Mouse (Mus musculus): ENCODE data around the gene Gpld1. TPM values are rescaled to one million over a fixed set of nuclear protein-coding genes. Genes with fewer than 3 reads are reported as not detected.
A peak's percentile ranks its signal among the peaks of the same experiment; 100 is the strongest.

Gene Gpld1
- polyA plus RNA-seq, 1 experiment from 2014 or later: 0.91 TPM

DNA sequence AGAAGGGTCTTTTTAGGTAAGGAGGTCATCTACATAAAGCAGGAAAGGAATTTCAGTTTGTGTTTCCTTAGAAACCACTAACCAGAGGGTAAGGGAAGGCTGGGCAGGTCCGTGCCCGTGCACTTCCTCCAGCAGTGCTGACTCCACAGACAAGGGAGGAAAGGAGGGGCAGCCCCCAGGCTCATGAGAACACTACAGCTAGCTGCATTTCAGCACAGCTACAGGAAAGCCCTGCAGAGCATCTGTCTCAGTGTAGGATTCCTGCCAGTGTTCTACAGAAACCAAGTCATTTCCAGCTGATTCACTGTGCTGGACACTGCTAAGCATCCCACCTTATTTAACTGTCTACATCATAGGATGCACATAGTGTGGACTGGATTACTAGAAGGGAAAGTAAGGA, 50.2 kb downstream of the Gpld1 start:
- no peak for DNase-seq (ENCODE audit: low spot score)
- no peaks in the 10 kb centered on the region for H3K27me3 ChIP-seq (ENCODE audit: low read depth, poor library complexity, severe bottlenecking)
- H3K4me1 ChIP-seq: no peaks in the 10 kb centered on the region
- no peak overlapping the region for H3K27ac ChIP-seq
- H3K9me3 ChIP-seq (replicated peaks): no peaks in the 10 kb centered on the region
- no peak overlapping the region for H3K4me3 ChIP-seq
- 69% methylated on average over 2 of the region's 2 CpGs for WGBS
- peaks cover 81% of the 10 kb centered on the region for H3K36me3 ChIP-seq

DNA sequence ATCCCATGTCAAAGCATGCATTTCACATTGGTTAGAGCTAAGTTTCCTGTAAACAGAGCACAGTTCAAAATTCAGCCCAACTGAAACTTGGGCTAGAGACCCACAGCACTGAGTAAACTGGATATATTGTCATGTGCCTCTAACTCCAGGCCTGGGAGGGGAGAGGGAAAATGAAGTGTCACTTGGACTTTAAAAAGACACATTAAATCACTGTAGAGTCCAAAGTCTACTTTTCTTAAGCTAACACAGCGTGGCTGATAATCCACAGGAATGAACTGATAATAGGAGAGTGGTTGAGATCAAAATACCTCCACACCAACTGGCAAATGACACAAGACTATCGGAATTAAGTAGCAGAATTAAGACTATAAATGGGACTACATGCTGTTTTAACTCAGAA, 56.6 kb downstream of the Gpld1 start:
- 90% methylated on average over 2 of the region's 2 CpGs for WGBS
- H3K4me1 ChIP-seq: no peaks in the 10 kb centered on the region
- H3K27me3 ChIP-seq (ENCODE audit: low read depth, poor library complexity, severe bottlenecking): no peaks in the 10 kb centered on the region
- H3K4me3 ChIP-seq: no peak overlapping the region
- peaks cover 89% of the 10 kb centered on the region for H3K36me3 ChIP-seq
- no peak for DNase-seq (ENCODE audit: low spot score)
- no peak overlapping the region for H3K27ac ChIP-seq
- H3K9me3 ChIP-seq (replicated peaks): no peaks in the 10 kb centered on the region

DNA sequence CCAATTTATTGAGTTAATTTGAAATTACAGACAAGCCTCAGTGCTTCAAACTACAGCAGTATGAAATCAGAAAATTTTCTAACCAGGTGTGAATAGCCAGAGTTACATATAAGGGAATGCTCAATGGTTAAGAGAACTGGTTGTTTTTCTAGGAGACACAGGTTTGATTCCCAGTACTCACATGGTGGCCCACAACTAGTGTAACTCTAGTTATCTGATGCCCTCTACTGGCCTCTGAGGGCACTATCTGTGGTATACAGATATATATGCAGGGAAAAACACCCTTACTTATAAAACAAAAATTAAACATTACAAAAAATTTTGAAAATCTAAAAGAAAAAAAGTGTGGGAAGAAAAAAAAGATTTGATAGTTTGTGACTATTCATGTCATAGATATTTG, 60.0 kb downstream of the Gpld1 start:
- Histone ChIP-seq H3K27me3 (ENCODE audit: low read depth, poor library complexity, severe bottlenecking) (no peaks in the 10 kb centered on the region), H3K4me3 (no peak overlapping the region), H3K4me1 (no peaks in the 10 kb centered on the region), H3K27ac (no peak overlapping the region), H3K9me3 (replicated peaks) (peaks cover 3% of the 10 kb centered on the region; the same call in 1 of the 2 replicates), H3K36me3 (peaks cover 78% of the 10 kb centered on the region)
- no peak for DNase-seq (ENCODE audit: low spot score)

DNA sequence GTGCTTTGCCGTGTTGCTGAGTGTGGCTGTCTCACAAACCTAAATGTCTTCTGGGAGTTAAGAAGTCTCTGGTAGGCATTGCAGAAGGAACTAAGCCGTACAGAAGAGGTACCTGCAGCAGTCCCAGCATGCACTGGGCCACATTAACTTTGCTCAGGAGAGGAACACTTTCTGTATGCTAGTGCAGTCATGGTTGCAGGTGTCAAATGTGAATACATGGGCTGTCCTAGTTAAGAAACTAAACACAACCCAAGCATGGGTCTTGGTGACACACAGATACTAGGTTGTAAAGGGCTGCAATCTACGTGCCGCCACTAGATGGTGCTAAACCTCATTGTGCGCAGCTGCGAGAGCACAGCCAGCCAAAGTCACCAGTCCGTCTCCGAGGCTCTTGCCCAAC, 64.2 kb downstream of the Gpld1 start:
- Histone ChIP-seq H3K4me3 (no peak overlapping the region), H3K4me1 (no peaks in the 10 kb centered on the region), H3K36me3 (peaks cover 39% of the 10 kb centered on the region), H3K9me3 (replicated peaks) (peaks cover 3% of the 10 kb centered on the region; the same call in 1 of the 2 replicates), H3K27me3 (ENCODE audit: low read depth, poor library complexity, severe bottlenecking) (no peaks in the 10 kb centered on the region), H3K27ac (no peak overlapping the region)
- 92% methylated on average over 8 of the region's 8 CpGs for WGBS
- DNase-seq (ENCODE audit: low spot score): no peak

DNA sequence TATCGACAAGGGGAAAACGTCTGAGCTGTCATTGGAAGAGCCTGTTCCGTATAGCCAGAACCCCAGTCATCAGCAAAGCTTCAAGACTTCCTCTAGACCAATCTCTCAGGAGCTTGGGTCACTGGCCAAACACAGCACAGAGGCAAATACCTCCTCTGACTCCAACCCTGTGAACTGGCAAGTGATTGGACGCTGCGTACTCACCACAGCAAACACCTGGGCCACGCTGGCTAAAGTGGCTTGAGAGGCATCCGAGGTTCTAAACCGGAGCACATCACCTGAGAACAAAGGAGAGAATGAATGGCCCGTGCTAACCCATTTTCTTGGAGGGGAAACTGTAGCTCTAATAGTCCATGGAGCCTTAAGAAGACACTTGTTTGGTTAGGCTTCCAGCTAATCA, 75.4 kb downstream of the Gpld1 start:
- no peaks in the 10 kb centered on the region for H3K27me3 ChIP-seq (ENCODE audit: low read depth, poor library complexity, severe bottlenecking)
- H3K36me3 ChIP-seq: peaks cover 11% of the 10 kb centered on the region
- H3K27ac ChIP-seq: no peak overlapping the region
- no peaks in the 10 kb centered on the region for H3K9me3 ChIP-seq (replicated peaks)
- H3K4me1 ChIP-seq: peaks cover 23% of the 10 kb centered on the region; the same call in 1 of the 2 replicates
- no peak overlapping the region for H3K4me3 ChIP-seq
- no peak for DNase-seq (ENCODE audit: low spot score)
- 92% methylated on average over 9 of the region's 9 CpGs for WGBS

DNA sequence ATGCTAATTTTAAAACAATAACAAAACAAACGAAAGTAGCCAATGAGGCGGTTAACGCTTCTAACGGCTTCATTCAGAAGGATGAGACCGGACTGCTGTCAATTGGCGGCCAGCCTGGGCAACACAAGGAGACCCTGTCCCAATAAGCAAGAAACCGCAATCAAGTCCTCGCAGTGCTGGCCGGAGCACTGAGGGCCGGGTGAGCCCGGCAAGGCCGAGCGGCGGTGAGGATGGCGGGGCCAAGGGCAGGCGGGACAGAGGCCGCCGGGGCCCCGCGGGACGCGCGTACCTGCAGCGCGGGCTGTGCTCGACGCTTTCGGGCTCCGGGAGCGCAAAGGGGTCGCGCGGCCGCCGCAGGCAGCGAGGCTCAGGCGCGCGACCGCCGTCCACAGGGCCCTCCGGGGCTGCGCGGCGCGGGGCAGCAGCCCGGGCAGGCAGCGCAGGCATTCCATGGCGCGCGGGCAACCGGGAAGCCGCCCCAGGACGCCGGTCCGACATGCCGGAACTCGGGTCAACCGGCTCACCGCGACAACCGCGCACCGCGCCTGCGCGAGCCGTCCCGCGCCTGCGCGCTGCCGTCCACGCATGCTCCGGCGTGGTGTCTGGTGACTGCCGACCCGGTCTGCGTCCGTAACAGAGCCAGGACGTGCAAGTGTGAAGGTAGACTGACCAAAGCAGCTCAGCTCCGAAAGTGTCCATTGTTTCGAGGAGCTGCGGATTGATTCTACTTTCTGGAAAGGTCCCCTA, 77.0 kb downstream of the Gpld1 start, which contains the start of gene Mrs2:
Gene Mrs2, minus strand, starts transcription at position 587 of the 747 bp plus-strand sequence.
- H3K4me3 ChIP-seq: peak within 1 kb of the TSS; percentile 88
- peaks cover 23% of the 10 kb centered on the region; the same call in 1 of the 2 replicates for H3K4me1 ChIP-seq
- no peaks in the 10 kb centered on the region for H3K9me3 ChIP-seq (replicated peaks)
- WGBS: under 1% methylated on average over 84 of the region's 84 CpGs
- DNase-seq (ENCODE audit: low spot score): peak; percentile 91
- H3K27me3 ChIP-seq (ENCODE audit: low read depth, poor library complexity, severe bottlenecking): no peaks in the 10 kb centered on the region
- peaks cover 11% of the 10 kb centered on the region for H3K36me3 ChIP-seq
- H3K27ac ChIP-seq: peak within 1 kb of the TSS; percentile 92

DNA sequence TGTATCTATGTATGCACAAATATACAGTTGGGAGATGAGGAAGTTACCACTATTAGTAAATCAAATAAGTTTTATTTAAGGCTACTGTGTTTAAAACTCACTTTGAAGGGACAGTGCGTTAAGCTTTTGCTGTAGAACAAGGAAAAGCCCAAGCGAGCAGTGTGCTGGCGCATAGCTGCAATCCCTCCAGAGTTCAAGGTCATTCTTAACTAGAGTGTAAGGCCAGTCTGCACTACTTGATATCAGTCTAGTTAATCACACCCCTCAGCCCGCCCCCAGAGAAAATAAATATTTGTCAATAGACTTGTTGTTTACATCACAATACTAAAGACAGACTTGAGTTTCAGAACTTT, 77.6 kb downstream of the Gpld1 start:
- DNase-seq (ENCODE audit: low spot score): no peak
- Histone ChIP-seq H3K27ac (peak overlapping the region; percentile 92), H3K9me3 (replicated peaks) (no peaks in the 10 kb centered on the region), H3K4me1 (peaks cover 23% of the 10 kb centered on the region; the same call in 1 of the 2 replicates), H3K36me3 (peaks cover 11% of the 10 kb centered on the region), H3K4me3 (peak overlapping the region; percentile 88), H3K27me3 (ENCODE audit: low read depth, poor library complexity, severe bottlenecking) (no peaks in the 10 kb centered on the region)
- 62% methylated on average over 4 of the region's 4 CpGs for WGBS

DNA sequence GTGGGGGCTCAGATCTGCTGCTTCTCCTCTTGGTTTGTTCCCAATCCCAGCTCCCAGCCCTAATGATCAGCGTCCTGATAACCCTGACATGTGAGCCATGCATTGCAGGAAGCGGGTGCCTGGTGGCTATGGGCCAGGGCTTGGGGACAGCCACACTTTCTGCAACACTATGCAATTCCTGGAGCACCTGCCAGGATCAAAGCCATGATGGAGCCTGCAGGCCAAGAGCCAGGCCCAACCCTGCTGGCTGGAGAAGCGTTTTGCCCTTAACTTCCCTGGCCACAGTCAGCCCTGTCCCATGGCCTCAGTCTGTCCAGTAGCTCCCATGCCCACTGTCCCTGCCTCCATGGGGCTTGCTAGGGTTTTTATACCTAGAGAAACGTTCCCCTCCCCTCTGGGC, 79.4 kb downstream of the Gpld1 start:
- peaks cover 23% of the 10 kb centered on the region; the same call in 1 of the 2 replicates for H3K4me1 ChIP-seq
- no peaks in the 10 kb centered on the region for H3K27me3 ChIP-seq (ENCODE audit: low read depth, poor library complexity, severe bottlenecking)
- no peak overlapping the region for H3K4me3 ChIP-seq
- no peak overlapping the region for H3K27ac ChIP-seq
- no peak for DNase-seq (ENCODE audit: low spot score)
- WGBS: 70% methylated on average over 4 of the region's 4 CpGs
- no peaks in the 10 kb centered on the region for H3K9me3 ChIP-seq (replicated peaks)
- peaks cover 4% of the 10 kb centered on the region for H3K36me3 ChIP-seq

DNA sequence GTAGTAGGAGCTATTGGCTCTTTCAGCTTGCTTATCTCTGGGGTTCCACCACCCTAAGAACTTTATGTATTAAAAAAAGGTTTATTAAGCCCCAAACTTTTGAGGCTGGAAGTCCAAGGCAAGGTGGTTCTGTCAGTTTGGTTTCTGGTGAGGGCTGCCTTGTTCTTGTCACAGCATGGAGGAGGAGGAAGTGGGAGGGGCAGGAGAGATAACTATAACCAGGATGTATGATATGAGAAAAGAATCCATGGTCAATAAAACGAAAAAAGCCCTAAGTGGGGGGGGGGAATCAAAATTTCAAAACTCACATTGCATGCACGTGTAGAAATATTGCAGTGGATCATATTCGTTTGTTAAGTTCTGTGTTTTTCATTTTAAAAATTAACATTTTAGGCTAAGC, 80.2 kb downstream of the Gpld1 start:
- Histone ChIP-seq H3K27me3 (ENCODE audit: low read depth, poor library complexity, severe bottlenecking) (no peaks in the 10 kb centered on the region), H3K9me3 (replicated peaks) (no peaks in the 10 kb centered on the region), H3K4me1 (peaks cover 23% of the 10 kb centered on the region; the same call in 1 of the 2 replicates), H3K36me3 (no peaks in the 10 kb centered on the region; the same call in 1 of the 2 replicates), H3K4me3 (no peak overlapping the region), H3K27ac (no peak overlapping the region)
- DNase-seq (ENCODE audit: low spot score): no peak
- 81% methylated on average over 3 of the region's 3 CpGs for WGBS

DNA sequence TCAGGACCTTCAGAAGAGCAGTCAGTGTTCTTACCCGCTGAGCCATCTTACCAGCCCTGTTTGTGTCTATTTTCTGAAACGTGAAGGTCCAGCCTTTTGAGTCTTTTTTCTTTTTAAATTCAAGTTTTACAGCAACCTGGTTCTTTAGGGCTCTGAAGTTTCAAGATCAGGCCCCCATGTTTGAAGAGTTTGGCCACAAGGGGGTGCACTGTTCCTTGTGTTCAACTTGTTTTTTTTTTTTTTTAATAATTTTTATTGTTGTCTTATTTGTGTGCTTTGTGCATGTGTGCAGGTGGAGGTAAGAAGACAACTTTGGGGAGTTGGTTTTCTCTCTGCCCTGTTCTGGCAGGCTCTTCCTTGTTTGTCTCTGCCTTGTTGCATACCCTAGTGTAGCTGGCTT, 81.7 kb downstream of the Gpld1 start:
- no peaks in the 10 kb centered on the region for H3K9me3 ChIP-seq (replicated peaks)
- no peak overlapping the region for H3K27ac ChIP-seq
- H3K4me3 ChIP-seq: no peak overlapping the region
- 31% methylated on average over 2 of the region's 2 CpGs for WGBS
- H3K27me3 ChIP-seq (ENCODE audit: low read depth, poor library complexity, severe bottlenecking): no peaks in the 10 kb centered on the region
- DNase-seq (ENCODE audit: low spot score): no peak
- no peaks in the 10 kb centered on the region for H3K36me3 ChIP-seq
- peaks cover 9% of the 10 kb centered on the region; the same call in 1 of the 2 replicates for H3K4me1 ChIP-seq

DNA sequence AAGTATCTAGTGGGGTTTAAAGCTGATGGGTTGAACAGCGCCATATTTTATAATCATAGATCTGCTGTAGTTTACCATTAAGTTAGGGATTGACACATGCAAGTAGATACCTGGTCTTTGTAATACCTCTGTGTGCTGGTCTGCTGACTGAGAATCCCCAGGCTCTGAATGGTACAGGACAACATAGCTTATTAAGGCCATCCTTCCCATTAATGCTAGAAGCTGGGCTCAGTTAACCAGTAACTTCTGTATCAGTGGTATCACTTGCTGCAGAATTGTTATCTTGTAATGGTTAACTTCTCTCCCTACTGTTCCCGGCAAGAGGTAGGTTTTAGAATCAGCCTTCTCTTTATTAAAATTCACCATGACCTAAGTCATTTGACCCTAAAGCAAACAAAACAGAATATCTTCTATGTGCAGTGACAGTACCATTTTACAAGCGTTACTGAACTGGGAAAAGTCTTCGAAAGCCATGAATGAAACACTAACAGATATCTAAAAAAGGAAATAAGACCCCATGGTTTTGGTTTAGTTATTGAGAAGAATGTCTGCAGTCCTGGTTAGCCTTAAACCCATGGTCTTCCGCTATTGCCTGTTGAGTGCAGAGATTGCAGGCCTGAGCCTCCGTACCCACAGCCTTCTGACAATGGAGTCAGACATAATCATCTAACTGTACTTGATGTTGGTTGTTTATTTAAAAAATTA, 83.6 kb downstream of the Gpld1 start:
- H3K4me3 ChIP-seq: no peak overlapping the region
- H3K9me3 ChIP-seq (replicated peaks): no peaks in the 10 kb centered on the region
- no peaks in the 10 kb centered on the region for H3K27me3 ChIP-seq (ENCODE audit: low read depth, poor library complexity, severe bottlenecking)
- H3K36me3 ChIP-seq: no peaks in the 10 kb centered on the region
- no peaks in the 10 kb centered on the region for H3K4me1 ChIP-seq
- no peak overlapping the region for H3K27ac ChIP-seq
- 92% methylated on average over 6 of the region's 6 CpGs for WGBS
- DNase-seq (ENCODE audit: low spot score): no peak

DNA sequence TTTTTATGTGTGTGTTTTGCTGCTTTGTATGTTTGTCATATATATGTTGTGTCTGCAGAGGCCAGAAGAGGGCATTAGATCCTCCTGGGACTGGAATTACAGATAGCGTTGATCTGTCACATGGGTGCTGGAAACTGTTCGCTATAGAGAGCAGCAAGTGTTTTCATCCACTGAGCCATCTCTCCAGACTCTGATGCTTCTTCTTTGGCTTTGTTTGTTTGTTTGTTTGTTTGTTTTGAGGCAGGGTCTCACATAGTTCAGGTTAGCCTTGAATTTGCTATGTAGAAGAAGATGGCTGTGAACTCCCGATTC, 84.1 kb downstream of the Gpld1 start:
- Histone ChIP-seq H3K4me1 (no peaks in the 10 kb centered on the region), H3K27me3 (ENCODE audit: low read depth, poor library complexity, severe bottlenecking) (no peaks in the 10 kb centered on the region), H3K9me3 (replicated peaks) (no peaks in the 10 kb centered on the region), H3K27ac (no peak overlapping the region), H3K4me3 (no peak overlapping the region), H3K36me3 (no peaks in the 10 kb centered on the region)
- WGBS: 81% methylated on average over 3 of the region's 3 CpGs
- no peak for DNase-seq (ENCODE audit: low spot score)

DNA sequence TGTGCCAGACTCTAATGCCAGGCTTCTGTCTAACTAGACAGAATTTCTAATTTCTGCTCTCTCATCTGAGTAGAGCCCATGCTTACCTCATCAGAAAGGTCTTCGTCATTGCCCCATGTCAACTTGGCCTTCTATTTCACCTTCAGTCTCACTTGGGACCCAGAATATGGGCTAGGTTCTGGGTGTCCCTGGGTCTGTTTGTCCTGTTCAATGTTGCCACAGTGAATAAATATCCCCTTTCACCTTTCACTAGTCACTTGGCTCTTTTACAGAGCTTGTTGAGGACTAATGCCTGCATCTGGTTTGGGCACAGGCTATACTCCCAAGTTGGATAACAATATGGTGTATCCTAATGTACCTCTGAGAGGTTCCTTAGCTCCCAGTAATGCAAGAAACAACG, 96.5 kb downstream of the Gpld1 start:
- no peaks in the 10 kb centered on the region for H3K4me1 ChIP-seq
- no peaks in the 10 kb centered on the region for H3K36me3 ChIP-seq
- 75% methylated on average over 2 of the region's 2 CpGs for WGBS
- H3K27ac ChIP-seq: no peak overlapping the region
- H3K9me3 ChIP-seq (replicated peaks): no peaks in the 10 kb centered on the region
- no peak for DNase-seq (ENCODE audit: low spot score)
- no peaks in the 10 kb centered on the region for H3K27me3 ChIP-seq (ENCODE audit: low read depth, poor library complexity, severe bottlenecking)
- no peak overlapping the region for H3K4me3 ChIP-seq

All from limb, embryonic 10.5 days (tissue).